Mouse (Mus musculus): ENCODE results near the gene Tmem50b. TPM values are rescaled to one million over a fixed set of nuclear protein-coding genes. Genes with fewer than 3 reads are reported as not detected.
A peak's percentile ranks its signal among the peaks of the same experiment; 100 is the strongest.

Tmem50b gene
- polyA plus RNA-seq, 1 experiment from 2014 or later: 48.7 TPM

- no peaks in the 10 kb centered on the region for H3K36me3 ChIP-seq (ENCODE audit: control insufficient read depth, insufficient read depth, low read length)
- no peak overlapping the region for H3K4me2 ChIP-seq (ENCODE audit: low read depth, low read length)
- H3K9ac ChIP-seq (ENCODE audit: low read length): no peak overlapping the region
- H3K9me3 ChIP-seq (replicated peaks; ENCODE audit: control insufficient read depth, low read length): no peaks in the 10 kb centered on the region
- 42% methylated on average over 4 of the region's 4 CpGs for WGBS
- H3K27me3 ChIP-seq (ENCODE audit: control insufficient read depth, insufficient read depth, low read length): no peaks in the 10 kb centered on the region; the same call in 1 of the 2 replicates
- no peak overlapping the region for H3K27ac ChIP-seq (ENCODE audit: low read length)
- no peak for ATAC-seq (ENCODE audit: insufficient read depth, low FRiP score)
- peaks cover 15% of the 10 kb centered on the region for H3K4me1 ChIP-seq (ENCODE audit: control insufficient read depth, insufficient read depth, low read length)
- no peak overlapping the region for H3K4me3 ChIP-seq (replicated peaks; ENCODE audit: low read length)
These were observed 3.5 kb upstream of the Tmem50b start for GRCm38 (mm10) chr16:91601081-91601480.

DNA sequence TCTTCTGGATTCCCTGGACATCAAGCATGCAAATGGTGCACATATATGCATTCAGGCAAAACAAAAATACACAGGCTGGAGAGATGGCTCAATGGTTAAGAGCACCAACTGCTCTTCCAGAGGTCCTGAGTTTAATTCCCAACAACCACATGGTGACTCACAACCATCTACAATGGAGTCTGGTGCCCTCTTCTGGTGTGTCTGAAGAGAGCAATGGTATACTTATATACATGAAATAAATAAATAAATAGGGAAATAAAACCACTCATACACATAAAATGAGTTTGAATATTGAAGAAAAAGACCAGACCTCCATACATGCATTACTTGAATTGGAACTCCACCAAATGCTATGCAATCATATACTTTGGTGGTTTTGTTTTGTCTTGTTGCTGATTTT is 1.6 kb upstream of the Tmem50b start:
- ATAC-seq (ENCODE audit: insufficient read depth, low FRiP score): no peak
- Histone ChIP-seq H3K36me3 (ENCODE audit: control insufficient read depth, insufficient read depth, low read length) (no peaks in the 10 kb centered on the region), H3K4me1 (ENCODE audit: control insufficient read depth, insufficient read depth, low read length) (peaks cover 15% of the 10 kb centered on the region), H3K4me2 (ENCODE audit: low read depth, low read length) (no peak overlapping the region), H3K27ac (ENCODE audit: low read length) (no peak overlapping the region), H3K9ac (ENCODE audit: low read length) (no peak overlapping the region), H3K4me3 (replicated peaks; ENCODE audit: low read length) (no peak overlapping the region), H3K9me3 (replicated peaks; ENCODE audit: control insufficient read depth, low read length) (no peaks in the 10 kb centered on the region), H3K27me3 (ENCODE audit: control insufficient read depth, insufficient read depth, low read length) (no peaks in the 10 kb centered on the region; the same call in 1 of the 2 replicates)

DNA sequence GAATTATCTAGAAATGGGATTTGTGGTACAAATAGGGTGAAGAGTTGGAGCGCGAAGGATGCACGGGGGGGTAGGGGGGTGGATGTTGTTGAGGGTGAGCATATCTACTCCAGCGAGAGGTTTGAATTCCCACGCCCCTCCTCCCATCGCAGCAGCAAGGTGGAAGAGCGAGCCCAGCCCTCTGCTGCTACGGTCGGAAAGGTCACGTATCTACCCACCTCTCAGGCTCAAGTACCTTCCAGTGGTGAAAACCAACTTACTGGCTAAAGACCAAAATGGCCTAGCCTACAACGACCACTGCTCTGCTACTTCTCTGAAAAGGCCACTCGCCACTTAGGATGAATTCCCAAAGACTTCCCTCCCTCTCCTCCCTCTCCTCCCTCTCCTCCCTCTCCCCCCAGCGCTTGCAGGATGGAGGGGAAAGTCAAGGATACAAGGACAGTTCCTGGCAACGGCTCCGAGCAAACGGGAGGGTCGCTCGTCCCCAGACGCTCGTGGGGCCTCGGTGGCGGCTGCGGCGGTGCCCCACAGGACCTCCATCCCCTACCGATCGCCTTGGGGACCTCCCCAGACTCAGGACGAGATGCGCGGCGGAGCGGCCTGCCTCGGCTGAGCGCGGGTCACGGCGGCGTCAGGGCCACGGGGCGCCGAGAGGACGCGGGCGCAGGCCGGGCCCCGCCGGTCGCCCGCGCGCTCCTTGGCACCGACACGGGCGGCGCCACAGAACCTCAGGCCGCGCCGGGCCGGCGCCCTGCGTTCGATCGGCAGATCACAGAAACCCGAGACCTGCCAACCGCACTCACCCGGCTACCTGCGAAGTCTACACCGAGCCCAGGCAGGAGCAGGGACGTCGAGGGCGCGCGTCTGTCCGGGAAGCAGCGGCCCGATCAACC is 575 bp downstream of the Tmem50b start:
- Histone ChIP-seq H3K27me3 (ENCODE audit: control insufficient read depth, insufficient read depth, low read length) (no peaks in the 10 kb centered on the region; the same call in 1 of the 2 replicates), H3K36me3 (ENCODE audit: control insufficient read depth, insufficient read depth, low read length) (no peaks in the 10 kb centered on the region), H3K27ac (ENCODE audit: low read length) (peak overlapping the region; percentile 53), H3K9ac (ENCODE audit: low read length) (peak overlapping the region; percentile 76), H3K9me3 (replicated peaks; ENCODE audit: control insufficient read depth, low read length) (no peaks in the 10 kb centered on the region), H3K4me2 (ENCODE audit: low read depth, low read length) (peak overlapping the region; percentile 80), H3K4me1 (ENCODE audit: control insufficient read depth, insufficient read depth, low read length) (peaks cover 15% of the 10 kb centered on the region), H3K4me3 (replicated peaks; ENCODE audit: low read length) (peak overlapping the region; percentile 70)
- WGBS: under 1% methylated on average over 75 of the region's 75 CpGs
- ATAC-seq (ENCODE audit: insufficient read depth, low FRiP score): no peak; the same call in 1 of the 2 replicates

- Histone ChIP-seq H3K4me2 (ENCODE audit: low read depth, low read length) (peak overlapping the region; percentile 80), H3K9me3 (replicated peaks; ENCODE audit: control insufficient read depth, low read length) (no peaks in the 10 kb centered on the region), H3K27ac (ENCODE audit: low read length) (peak overlapping the region; percentile 53), H3K4me1 (ENCODE audit: control insufficient read depth, insufficient read depth, low read length) (peaks cover 13% of the 10 kb centered on the region), H3K9ac (ENCODE audit: low read length) (peak overlapping the region; percentile 76), H3K27me3 (ENCODE audit: control insufficient read depth, insufficient read depth, low read length) (no peaks in the 10 kb centered on the region; the same call in 1 of the 2 replicates), H3K36me3 (ENCODE audit: control insufficient read depth, insufficient read depth, low read length) (no peaks in the 10 kb centered on the region), H3K4me3 (replicated peaks; ENCODE audit: low read length) (peak overlapping the region; percentile 70)
- 19% methylated on average over 9 of the region's 9 CpGs for WGBS
- ATAC-seq (ENCODE audit: insufficient read depth, low FRiP score): no peak
These were observed 1.2 kb downstream of the Tmem50b start for GRCm38 (mm10) chr16:91596397-91596778.

GRCm38 (mm10) chr16:91595076-91595475 is 2.5 kb downstream of the Tmem50b start:
- Histone ChIP-seq H3K27ac (ENCODE audit: low read length) (no peak overlapping the region), H3K4me3 (replicated peaks; ENCODE audit: low read length) (no peak overlapping the region), H3K4me2 (ENCODE audit: low read depth, low read length) (no peak overlapping the region), H3K9ac (ENCODE audit: low read length) (no peak overlapping the region), H3K4me1 (ENCODE audit: control insufficient read depth, insufficient read depth, low read length) (peaks cover 9% of the 10 kb centered on the region), H3K9me3 (replicated peaks; ENCODE audit: control insufficient read depth, low read length) (no peaks in the 10 kb centered on the region), H3K27me3 (ENCODE audit: control insufficient read depth, insufficient read depth, low read length) (no peaks in the 10 kb centered on the region; the same call in 1 of the 2 replicates), H3K36me3 (ENCODE audit: control insufficient read depth, insufficient read depth, low read length) (no peaks in the 10 kb centered on the region)
- WGBS: 87% methylated on average over 6 of the region's 6 CpGs
- no peak for ATAC-seq (ENCODE audit: insufficient read depth, low FRiP score)

DNA sequence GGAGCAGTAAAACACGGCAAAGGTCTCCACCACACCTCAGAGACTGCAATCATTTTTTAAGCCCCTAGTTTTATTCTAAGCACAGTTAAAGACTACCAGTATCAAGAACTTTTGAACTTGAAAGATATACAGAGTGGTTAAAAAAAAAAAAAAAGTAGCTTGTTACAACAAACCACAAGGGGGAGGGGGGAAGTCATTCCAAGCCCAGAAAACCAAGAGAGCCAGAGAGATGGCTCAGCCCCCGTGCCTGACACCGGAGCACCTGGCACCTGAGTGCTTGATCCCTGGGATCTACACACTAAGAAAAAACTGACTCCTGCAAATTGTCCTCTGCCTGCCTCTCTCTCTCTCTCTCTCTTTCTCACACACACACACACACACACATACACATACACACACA is 4.3 kb downstream of the Tmem50b start:
- Histone ChIP-seq H3K9ac (ENCODE audit: low read length) (no peak overlapping the region), H3K4me2 (ENCODE audit: low read depth, low read length) (no peak overlapping the region), H3K4me1 (ENCODE audit: control insufficient read depth, insufficient read depth, low read length) (peaks cover 9% of the 10 kb centered on the region), H3K27ac (ENCODE audit: low read length) (no peak overlapping the region), H3K27me3 (ENCODE audit: control insufficient read depth, insufficient read depth, low read length) (no peaks in the 10 kb centered on the region), H3K4me3 (replicated peaks; ENCODE audit: low read length) (no peak overlapping the region), H3K9me3 (replicated peaks; ENCODE audit: control insufficient read depth, low read length) (no peaks in the 10 kb centered on the region), H3K36me3 (ENCODE audit: control insufficient read depth, insufficient read depth, low read length) (no peaks in the 10 kb centered on the region)
- 47% methylated on average over 3 of the region's 3 CpGs for WGBS
- ATAC-seq (ENCODE audit: insufficient read depth, low FRiP score): no peak

GRCm38 (mm10) chr16:91592162-91592561 is 5.4 kb downstream of the Tmem50b start:
- no peaks in the 10 kb centered on the region for H3K27me3 ChIP-seq (ENCODE audit: control insufficient read depth, insufficient read depth, low read length)
- H3K4me1 ChIP-seq (ENCODE audit: control insufficient read depth, insufficient read depth, low read length): peaks cover 6% of the 10 kb centered on the region; the same call in 1 of the 2 replicates
- H3K36me3 ChIP-seq (ENCODE audit: control insufficient read depth, insufficient read depth, low read length): no peaks in the 10 kb centered on the region
- no peak overlapping the region for H3K27ac ChIP-seq (ENCODE audit: low read length)
- no peak overlapping the region for H3K4me2 ChIP-seq (ENCODE audit: low read depth, low read length)
- no peak overlapping the region for H3K4me3 ChIP-seq (replicated peaks; ENCODE audit: low read length)
- H3K9ac ChIP-seq (ENCODE audit: low read length): no peak overlapping the region
- 41% methylated on average over 8 of the region's 8 CpGs for WGBS
- no peak for ATAC-seq (ENCODE audit: insufficient read depth, low FRiP score)
- no peaks in the 10 kb centered on the region for H3K9me3 ChIP-seq (replicated peaks; ENCODE audit: control insufficient read depth, low read length)

DNA sequence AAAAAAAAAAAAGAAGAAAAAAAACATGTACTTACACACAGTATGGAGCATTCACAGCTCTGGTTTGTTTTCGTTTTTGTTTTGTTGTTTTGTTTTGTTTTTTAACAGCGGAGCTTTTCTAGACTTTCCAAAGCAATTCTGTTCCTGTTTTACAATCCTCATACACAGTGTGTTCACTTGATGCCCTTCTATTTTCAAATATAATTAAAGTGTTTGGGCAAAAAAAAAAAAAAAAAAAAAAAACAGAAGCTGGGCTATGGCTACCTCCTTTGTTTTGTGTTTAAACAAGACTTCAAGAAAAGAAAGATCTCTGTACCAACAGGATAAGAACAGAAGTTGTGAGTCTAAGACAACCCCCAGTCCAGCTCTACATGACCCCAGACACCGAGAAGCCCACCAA is 8.9 kb downstream of the Tmem50b start:
- WGBS: 93% methylated on average over 3 of the region's 3 CpGs
- H3K9ac ChIP-seq (ENCODE audit: low read length): no peak overlapping the region
- no peak overlapping the region for H3K4me2 ChIP-seq (ENCODE audit: low read depth, low read length)
- no peak overlapping the region for H3K4me3 ChIP-seq (replicated peaks; ENCODE audit: low read length)
- no peaks in the 10 kb centered on the region for H3K36me3 ChIP-seq (ENCODE audit: control insufficient read depth, insufficient read depth, low read length)
- ATAC-seq (ENCODE audit: insufficient read depth, low FRiP score): no peak
- H3K27me3 ChIP-seq (ENCODE audit: control insufficient read depth, insufficient read depth, low read length): no peaks in the 10 kb centered on the region
- no peaks in the 10 kb centered on the region for H3K9me3 ChIP-seq (replicated peaks; ENCODE audit: control insufficient read depth, low read length)
- H3K4me1 ChIP-seq (ENCODE audit: control insufficient read depth, insufficient read depth, low read length): no peaks in the 10 kb centered on the region
- H3K27ac ChIP-seq (ENCODE audit: low read length): no peak overlapping the region

DNA sequence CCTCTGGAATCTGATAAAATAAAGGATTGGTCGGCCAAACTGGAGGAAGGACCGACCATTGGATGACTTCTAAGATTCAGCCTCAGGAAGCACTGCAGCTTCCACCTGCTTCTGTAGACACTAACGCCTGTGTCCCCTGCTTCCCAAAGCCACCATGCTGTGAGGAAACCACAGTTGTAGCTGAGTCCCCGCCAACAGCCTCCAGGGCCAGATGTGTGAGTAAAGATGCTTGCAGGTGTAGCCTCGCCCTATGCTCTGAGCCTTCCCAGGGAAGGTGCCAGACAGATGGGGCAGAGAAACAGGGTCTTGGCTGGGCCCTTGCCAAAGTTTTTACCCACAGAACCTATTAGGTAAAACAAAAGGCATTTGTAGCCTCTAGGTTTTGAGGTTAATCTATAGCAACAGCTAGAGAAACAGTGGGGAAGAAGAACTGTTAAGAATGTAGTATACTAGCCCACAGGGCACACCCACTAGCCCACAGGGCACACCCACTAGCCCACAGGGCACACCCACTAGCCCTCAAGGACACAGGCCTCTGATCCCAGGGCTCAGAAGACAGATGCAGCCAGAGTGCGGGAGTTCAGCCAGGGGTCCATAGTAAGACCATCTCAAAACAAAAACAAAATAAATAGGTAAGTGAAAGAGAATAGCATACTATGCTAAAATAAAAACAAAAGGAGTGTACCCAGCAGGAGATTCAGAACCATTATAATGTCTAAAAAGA is 9.7 kb downstream of the Tmem50b start:
- Histone ChIP-seq H3K27ac (ENCODE audit: low read length) (no peak overlapping the region), H3K9me3 (replicated peaks; ENCODE audit: control insufficient read depth, low read length) (no peaks in the 10 kb centered on the region), H3K4me2 (ENCODE audit: low read depth, low read length) (no peak overlapping the region), H3K27me3 (ENCODE audit: control insufficient read depth, insufficient read depth, low read length) (no peaks in the 10 kb centered on the region), H3K9ac (ENCODE audit: low read length) (no peak overlapping the region), H3K4me3 (replicated peaks; ENCODE audit: low read length) (no peak overlapping the region), H3K4me1 (ENCODE audit: control insufficient read depth, insufficient read depth, low read length) (no peaks in the 10 kb centered on the region), H3K36me3 (ENCODE audit: control insufficient read depth, insufficient read depth, low read length) (no peaks in the 10 kb centered on the region)
- WGBS: 63% methylated on average over 6 of the region's 6 CpGs
- no peak for ATAC-seq (ENCODE audit: insufficient read depth, low FRiP score)

All from stomach, embryonic 16.5 days (tissue).